Mouse (Mus musculus) heart, adult 9 months (tissue): ENCODE measurements around the gene 4930548H24Rik.
"Not testable (repeated sequence)": the region's sequence is repeated elsewhere in the genome, so short reads cannot be mapped to it uniquely, and the experiment has no call there.

Experiments used
- DNase-seq, 2 experiments: peaks; one replicate each; pipeline ENCODE4 v3.0.0; 2022; ENCODE audit warnings: low spot score in 2 of 2

4930548H24Rik gene

GRCm38 (mm10) chr5:31485440-31485839 is at the start of gene 4930548H24Rik:
Gene 4930548H24Rik, plus strand, starts transcription at chr5:31485740.
- DNase-seq: no peak

DNA sequence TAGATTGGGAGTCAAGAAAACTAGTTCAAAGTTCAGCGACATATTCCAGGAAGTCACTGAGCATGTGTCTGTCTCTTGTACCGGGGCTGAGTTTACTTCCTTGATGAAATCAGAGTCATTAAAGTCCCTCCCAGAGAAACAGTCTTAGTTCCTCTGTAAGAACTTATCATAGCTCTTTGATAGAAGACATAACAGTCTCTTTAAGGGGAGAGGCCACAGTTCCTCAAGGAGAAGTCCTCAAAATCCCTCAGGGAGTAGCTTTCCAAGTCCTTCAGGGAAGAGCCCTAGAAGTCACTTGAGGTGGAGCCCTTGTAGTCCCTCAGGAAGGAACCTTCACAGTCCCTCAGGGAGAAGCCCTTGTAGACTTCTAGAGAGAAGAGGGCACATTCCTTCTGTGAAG is 34.2 kb upstream of the 4930548H24Rik start:
- peak in 1 of 2 experiments; percentile 44 for DNase-seq

DNA sequence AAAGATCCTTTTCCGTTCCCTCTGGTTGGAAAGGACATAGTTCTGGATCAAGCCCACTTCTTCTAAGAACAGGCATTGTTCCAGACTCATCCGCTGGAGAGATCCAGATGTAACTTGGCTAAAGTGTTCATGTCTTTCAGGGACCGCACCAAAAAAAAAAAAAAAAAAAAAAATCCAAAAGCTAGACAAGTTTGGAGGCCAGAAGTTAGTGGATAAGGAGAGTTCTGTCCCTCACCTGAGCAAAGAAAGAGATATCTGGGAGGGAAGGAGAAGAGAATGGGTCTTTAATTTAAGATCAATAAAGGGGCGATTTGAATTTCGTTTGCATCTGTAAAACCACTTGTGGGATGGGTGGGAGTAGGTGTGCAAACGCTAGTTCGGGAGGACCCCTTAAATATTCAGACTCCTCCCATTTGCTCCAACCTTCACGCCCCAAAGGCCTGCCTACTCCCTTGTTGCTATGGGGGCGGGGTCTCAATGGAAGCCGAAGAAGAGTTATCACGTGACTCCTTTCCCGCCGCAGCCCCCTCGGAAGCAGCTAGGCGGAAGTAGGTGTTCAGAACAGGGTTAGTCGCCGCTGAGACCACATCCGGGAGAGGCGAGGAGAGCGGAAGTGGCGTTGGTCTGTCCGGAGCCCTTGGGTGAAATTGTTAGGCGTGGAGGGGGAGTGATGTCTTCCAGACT is 33.5 kb upstream of the 4930548H24Rik start, which contains the start of gene Zfp512:
Gene Zfp512, plus strand, starts transcription at position 554 of the 684 bp plus-strand sequence.
- DNase-seq: peak; percentile 95 to 97

DNA sequence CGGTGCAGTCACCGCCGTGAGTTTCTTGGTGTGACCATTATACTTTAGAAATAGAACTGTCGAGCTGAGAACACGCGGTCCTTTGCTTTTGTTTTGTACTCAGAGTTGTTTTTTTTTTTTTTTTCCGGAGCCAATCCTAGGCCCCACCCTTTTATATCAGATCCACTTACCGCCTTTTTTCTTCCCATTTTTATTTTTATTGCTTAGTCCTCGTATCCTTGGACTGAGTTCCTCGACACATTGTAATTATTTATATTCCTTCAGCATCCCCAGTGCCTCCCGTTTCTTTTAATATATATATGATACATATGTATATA is 33.0 kb upstream of the 4930548H24Rik start:
- DNase-seq: no peak

- no peak for DNase-seq
Measured at GRCm38 (mm10) chr5:31452886-31453410, 32.6 kb upstream of the 4930548H24Rik start.

GRCm38 (mm10) chr5:31467798-31468197 is 17.7 kb upstream of the 4930548H24Rik start:
- DNase-seq: peak; percentile 12 to 55

DNA sequence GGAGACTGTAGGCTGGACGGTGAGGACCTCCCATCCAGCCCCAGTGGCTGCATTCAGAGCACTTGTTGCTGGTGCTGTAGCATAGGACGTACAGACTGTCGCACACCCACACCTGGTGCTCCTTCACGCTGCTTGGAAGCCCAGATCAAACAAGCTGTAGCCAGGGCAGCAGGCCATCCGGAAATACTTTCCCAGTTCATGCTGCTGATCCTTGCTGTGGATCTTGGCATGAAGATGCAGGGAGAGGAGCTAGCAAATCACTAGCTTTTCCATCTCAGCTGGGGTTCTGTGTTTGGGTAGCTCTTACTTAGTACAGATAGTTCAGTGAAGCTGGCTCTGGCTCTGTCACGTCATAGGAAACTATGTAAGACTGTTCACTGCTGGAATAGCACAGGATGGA is 15.8 kb upstream of the 4930548H24Rik start:
- peak in 1 of 2 experiments; percentile 20 for DNase-seq

DNA sequence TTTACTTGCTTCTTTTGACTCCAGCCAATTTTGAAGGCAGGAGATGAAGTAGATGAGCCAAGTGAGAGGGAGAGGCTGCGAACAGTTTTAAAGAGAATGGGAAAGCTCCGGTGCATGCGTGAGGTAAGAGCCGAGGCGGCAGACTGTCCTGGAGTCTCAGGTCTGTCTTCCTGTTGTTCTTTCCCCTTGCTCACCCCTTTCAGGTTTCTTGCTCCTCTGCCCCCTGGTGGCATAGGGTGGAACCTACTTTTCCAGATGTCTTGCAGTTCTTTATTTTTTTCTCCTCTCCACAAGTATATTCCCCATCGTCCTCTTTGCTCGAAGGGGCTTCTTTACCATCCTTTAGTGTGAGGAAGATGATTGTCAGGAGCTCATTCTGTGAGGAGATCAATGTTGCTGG is 15.2 kb upstream of the 4930548H24Rik start:
- DNase-seq: no peak

GRCm38 (mm10) chr5:31480536-31480935 is 5.0 kb upstream of the 4930548H24Rik start:
- DNase-seq: no peak

DNA sequence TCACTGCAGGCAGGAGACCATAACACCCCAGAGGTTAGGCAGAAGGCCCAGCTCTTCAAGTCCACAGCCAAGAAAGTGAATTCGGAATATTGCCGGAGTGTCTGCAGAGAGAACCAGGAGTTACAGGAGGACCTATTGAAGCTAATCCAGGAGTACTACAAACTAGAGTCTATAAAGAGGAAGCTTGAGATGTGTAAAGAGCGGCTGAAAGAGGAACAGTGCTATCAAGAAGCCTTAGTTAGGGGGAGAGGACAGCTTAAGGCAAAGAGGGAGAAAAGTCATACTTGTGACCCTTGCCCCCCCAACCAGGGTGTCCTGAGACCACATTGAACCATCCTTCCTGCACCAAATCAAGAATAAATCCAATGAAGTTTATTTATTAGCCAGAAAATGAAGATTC is 2.3 kb downstream of the 4930548H24Rik start:
- no peak for DNase-seq

DNA sequence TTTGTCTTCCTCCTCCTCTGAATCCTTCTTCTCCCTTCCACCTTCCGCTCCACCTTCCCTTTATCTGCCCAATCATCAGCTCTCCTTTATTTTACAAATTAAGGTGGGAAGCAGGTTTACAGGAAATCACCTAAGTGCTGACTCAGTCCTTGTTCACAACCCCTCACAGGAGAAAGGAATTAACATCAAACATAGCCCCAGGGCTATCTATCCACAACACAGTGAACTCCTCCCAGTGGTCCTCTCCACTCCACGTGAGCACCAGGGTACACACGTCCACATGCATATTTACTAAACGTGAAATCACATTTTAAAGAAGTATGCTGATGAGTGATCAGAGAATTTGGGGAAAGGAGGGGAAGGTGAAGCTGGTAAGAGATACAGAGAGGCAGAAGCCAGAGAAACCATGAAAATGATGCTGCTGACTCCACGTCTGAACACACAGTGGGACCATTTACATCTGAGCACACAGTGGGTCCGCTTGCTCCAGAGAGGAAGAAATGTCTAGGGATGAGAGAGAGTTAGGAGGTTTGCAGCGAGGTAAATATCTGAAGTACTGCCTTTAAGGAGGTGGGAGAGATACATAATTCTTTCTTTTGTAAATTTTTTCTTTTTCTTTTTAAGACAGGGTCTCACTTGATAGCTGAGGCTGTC is 3.7 kb downstream of the 4930548H24Rik start:
- DNase-seq: no peak

GRCm38 (mm10) chr5:31492031-31492430 is 6.5 kb downstream of the 4930548H24Rik start:
- DNase-seq: no peak

DNA sequence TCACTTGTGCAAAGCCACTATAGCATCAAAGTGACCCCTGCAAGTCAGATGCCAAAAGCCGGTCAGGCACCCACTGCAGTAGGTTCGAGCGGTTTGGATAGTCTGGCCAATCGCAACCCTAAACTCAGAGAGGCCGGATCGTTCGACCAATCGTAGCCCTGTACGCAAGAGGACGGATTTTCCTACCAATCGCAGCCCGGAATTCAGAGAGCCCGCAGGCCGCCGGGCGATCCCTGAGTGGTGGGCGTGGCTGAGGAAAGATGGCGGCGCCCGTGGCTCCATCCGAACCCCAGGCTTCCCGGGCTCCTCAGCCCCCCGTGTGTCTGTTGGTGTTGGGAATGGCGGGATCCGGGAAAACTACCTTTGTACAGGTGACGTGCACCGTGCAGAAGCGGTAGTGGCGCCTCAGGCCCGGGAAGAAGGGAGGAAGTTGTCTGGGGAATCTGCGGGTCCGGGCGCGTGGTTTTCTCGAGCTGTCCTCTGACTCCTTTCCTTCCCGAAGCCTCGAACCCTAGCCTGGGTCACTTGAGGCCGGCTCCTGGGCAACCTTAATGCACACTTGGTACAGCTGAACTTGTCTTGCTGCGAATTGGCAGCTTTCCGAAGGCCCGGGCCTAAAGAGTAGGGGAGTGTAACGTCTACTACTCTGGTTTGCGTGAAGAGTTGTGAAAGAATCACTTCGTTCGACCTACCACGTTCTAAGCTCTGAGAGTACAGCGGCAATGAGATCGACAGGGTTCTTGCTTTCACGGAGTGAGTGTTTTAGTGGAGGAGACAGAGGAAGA is 9.2 kb downstream of the 4930548H24Rik start, which contains the start of gene Gpn1:
Gene Gpn1, plus strand, starts transcription at position 229 of the 785 bp plus-strand sequence.
- peak; percentile 91 to 96 for DNase-seq

DNA sequence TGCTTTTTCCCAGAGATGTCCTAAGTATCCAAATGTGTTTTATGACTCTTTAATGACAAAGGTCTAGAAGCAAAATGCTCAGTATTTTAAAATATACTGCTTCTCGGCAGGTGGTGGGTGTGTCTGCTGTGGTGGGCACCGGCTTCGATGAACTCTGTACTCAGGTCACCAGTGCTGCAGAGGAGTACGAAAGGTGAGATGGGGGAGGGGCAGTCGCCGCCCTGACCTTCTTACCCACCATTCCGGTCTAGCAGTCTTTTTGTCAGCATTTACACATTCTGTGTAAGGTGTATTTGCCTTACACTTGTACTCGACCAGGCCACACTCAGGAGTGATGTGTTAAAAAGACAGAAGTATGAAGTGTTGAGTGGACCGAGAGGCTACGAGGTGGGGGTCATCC is 19.3 kb downstream of the 4930548H24Rik start:
- DNase-seq: no peak

DNA sequence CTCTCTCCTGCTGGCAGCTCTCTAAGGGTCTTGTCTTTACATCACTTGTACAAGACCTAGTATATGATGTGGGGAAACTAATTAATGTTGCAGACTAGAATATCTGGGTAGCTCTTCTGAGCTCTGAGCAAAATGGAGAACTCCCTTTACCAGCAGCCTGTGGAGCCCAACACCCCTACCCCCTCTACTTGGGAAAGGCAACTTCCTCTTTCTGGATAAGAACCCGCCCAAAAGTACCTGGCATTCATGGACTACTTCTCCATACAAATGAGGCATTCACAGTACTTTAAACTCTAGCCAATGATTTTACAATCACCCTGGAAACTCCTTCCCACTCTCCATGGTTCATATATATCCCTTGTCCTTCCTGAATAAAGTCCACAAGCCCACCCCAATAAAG is 26.9 kb downstream of the 4930548H24Rik start:
- DNase-seq: no peak

DNA sequence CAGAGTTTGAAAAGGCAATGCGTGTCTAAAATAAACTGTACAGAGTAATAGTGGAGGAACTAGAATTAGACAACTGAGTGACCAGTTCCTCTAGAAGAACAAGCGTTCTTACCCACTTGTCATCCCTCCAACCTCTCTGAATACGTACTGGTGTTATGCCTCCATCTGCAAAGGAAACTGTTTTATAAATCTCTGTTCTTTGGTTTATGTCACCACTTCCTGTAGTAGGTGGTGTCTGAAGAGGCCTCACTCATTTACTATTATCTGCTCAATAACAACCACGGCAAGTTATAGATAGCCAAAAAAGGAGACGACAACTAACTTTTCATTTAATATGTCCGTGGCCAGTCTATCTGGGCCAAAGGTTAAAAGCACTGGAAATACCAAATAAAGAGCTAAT is 35.0 kb downstream of the 4930548H24Rik start:
- DNase-seq: no peak

DNA sequence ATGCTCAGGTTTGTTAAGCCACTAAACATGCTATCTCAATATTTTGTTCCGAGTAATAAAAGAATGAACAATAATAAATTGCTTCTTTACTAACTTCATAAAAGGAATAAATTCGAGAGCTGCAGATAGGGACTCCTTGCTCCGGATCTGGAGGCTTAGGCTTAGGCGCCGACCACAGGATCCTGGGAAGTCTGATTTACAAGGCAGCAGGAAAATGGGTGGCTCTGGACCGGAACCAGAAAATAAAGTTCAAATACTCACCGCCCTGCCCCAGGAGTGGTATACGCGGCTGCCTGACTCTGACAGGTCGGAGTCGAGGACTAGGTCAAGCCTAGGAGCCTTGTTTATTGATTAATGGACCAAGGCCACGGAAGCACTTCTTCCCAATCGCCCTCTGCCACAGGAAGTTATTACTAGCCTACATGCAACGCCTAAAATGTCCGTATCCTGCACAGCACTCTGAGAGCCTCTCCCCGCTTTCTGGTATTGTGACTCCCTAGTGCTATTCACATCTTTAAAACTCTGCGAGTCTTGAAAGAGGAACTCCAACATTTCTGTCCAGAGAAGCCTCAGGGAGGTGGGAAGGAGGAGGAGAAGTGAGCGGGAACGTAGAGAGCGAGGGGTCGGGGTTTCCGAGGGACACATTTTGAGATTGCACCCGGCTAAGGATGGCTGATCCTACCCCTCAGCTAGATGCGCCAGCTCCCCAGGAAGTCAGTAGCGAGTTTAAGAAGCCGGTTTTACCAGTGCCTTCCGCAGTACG is 41.0 kb downstream of the 4930548H24Rik start, which contains the start of gene Slc4a1ap:
Gene Slc4a1ap, plus strand, starts transcription at position 642 of the 763 bp plus-strand sequence.
- peak; percentile 63 to 85 for DNase-seq

GRCm38 (mm10) chr5:31527117-31527680 is 41.7 kb downstream of the 4930548H24Rik start:
- peak in 1 of 2 experiments; percentile 3 for DNase-seq

GRCm38 (mm10) chr5:31527707-31528106 is 42.2 kb downstream of the 4930548H24Rik start, which contains the start of gene Supt7l:
Gene Supt7l, minus strand, starts transcription at chr5:31527807.
- not testable (repeated sequence) for DNase-seq

GRCm38 (mm10) chr5:31528560-31528959 is 43.0 kb downstream of the 4930548H24Rik start:
- DNase-seq: no peak

GRCm38 (mm10) chr5:31535228-31535627 is 49.7 kb downstream of the 4930548H24Rik start:
- no peak for DNase-seq
